Mouse (Mus musculus) lung, postnatal 14 days (tissue): ENCODE measurements around the gene Plac1.

Source experiments
- DNase-seq: peaks from one replicate; pipeline ENCODE4 v3.0.0; 2021

Gene Plac1

GRCm38 (mm10) chrX:53099951-53100350, 140.0 kb downstream of the Plac1 start:
- no peak for DNase-seq

GRCm38 (mm10) chrX:53099266-53099665, 140.6 kb downstream of the Plac1 start:
- DNase-seq: no peak

- no peak for DNase-seq
Measured at GRCm38 (mm10) chrX:53098293-53098692, 141.6 kb downstream of the Plac1 start.

- DNase-seq: no peak
Measured at GRCm38 (mm10) chrX:53097786-53098185, 142.1 kb downstream of the Plac1 start.

- DNase-seq: no peak
Measured at GRCm38 (mm10) chrX:53093381-53093780, 146.5 kb downstream of the Plac1 start.

- no peak for DNase-seq
Measured at GRCm38 (mm10) chrX:53088663-53089292, 151.1 kb downstream of the Plac1 start.

GRCm38 (mm10) chrX:53087202-53087601, 152.7 kb downstream of the Plac1 start:
- no peak for DNase-seq

GRCm38 (mm10) chrX:53085559-53085958, 154.4 kb downstream of the Plac1 start:
- DNase-seq: no peak

- DNase-seq: no peak
Measured at GRCm38 (mm10) chrX:53064406-53064805, 175.5 kb downstream of the Plac1 start.

GRCm38 (mm10) chrX:53059426-53060007, 180.4 kb downstream of the Plac1 start:
- no peak for DNase-seq

- peak; percentile 18 for DNase-seq
Measured at GRCm38 (mm10) chrX:53058459-53059280, 181.2 kb downstream of the Plac1 start.

GRCm38 (mm10) chrX:53057760-53058090, 182.2 kb downstream of the Plac1 start:
- DNase-seq: no peak

GRCm38 (mm10) chrX:53057054-53057759, 182.7 kb downstream of the Plac1 start:
- DNase-seq: peak; percentile 95

GRCm38 (mm10) chrX:53056627-53057026, 183.3 kb downstream of the Plac1 start:
- DNase-seq: peak; percentile 51

- no peak for DNase-seq
Measured at GRCm38 (mm10) chrX:53055771-53056170, 184.1 kb downstream of the Plac1 start.

- DNase-seq: no peak
Measured at GRCm38 (mm10) chrX:53053885-53054284, 186.0 kb downstream of the Plac1 start.

GRCm38 (mm10) chrX:53052652-53053500, 187.0 kb downstream of the Plac1 start:
- peak; percentile 52 for DNase-seq

- DNase-seq: no peak
Measured at GRCm38 (mm10) chrX:53050353-53050752, 189.6 kb downstream of the Plac1 start.

- DNase-seq: no peak
Measured at GRCm38 (mm10) chrX:53049196-53049595, 190.7 kb downstream of the Plac1 start.

GRCm38 (mm10) chrX:53046911-53047310, 193.0 kb downstream of the Plac1 start:
- DNase-seq: no peak

GRCm38 (mm10) chrX:53046033-53046432, 193.9 kb downstream of the Plac1 start:
- DNase-seq: no peak

GRCm38 (mm10) chrX:53045187-53045903, 194.6 kb downstream of the Plac1 start:
- peak; percentile 45 for DNase-seq
